In the genomic region with DNA sequence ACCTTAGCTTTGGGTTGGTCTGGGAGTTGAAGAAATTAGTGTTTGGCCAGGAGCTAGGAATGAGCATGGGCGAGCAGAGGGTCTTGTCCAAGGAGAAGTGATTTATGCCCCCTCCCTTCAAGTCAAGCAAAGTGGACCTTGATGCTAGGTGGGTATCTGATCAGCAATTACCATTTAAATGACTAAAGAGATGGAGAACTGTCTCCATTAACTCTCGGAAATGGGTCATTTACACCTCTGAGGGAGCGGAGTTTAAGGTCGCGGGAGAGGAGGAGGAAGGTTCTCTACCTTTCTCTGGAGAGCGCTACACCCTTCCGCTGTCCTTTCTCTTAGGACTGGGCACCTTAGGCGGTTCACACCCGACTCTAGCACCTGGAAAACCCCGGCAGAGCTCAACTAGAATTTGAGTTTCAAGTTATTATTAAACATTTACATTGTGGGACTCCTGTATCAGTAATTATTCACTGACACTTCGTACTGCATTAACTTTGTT, we compare ENCODE assay signal across 9 mouse cellular contexts. TPM values are rescaled to one million over a fixed set of nuclear protein-coding genes. Genes with fewer than 3 reads are reported as not detected.
DNase-seq lines count a peak whose midpoint lies in the region; ATAC-seq and TF ChIP-seq lines count a peak whose summit lies in the region.
"Had no signal": no experiment of that assay in that cellular context is flagged by ENCODE, and none has a peak within 500 bp of the region (broad histone marks: within the 10 kb centered on the region; RNA-seq: fewer than 3 reads in every experiment).

A gene (minus strand): TSS at position 97 of the 493 bp plus-strand sequence.

- H3K9me3 ChIP-seq in heart, postnatal 0 days (replicated peaks; ENCODE audit: control insufficient read depth, low read length), result no peaks in the 10 kb centered on the region
- no peaks in the 10 kb centered on the region for H3K9me3 ChIP-seq in liver, embryonic 16.5 days (replicated peaks; ENCODE audit: control insufficient read depth, low read length)
- H3K9me3 ChIP-seq: G1E had no signal

- 49% methylated on average over 11 of the region's 11 CpGs for WGBS in heart, adult 2 months
- 37% methylated on average over 11 of the region's 11 CpGs for WGBS in heart, postnatal 0 days
- 4% methylated on average over 11 of the region's 11 CpGs for WGBS in liver, embryonic 16.5 days (ENCODE audit: insufficient replicate concordance)

- H3K4me2 ChIP-seq in heart, postnatal 0 days (ENCODE audit: low read depth, low read length), result peak within 1 kb of the TSS; percentile 88
- H3K4me2 ChIP-seq in liver, embryonic 16.5 days (ENCODE audit: low read depth, low read length), result peak within 1 kb of the TSS; percentile 46

- H3K4me1 ChIP-seq in heart, adult 2 months (ENCODE audit: control insufficient read depth, insufficient read depth, low read length), result no peaks in the 10 kb centered on the region; the same call in 1 of the 2 replicates
- H3K4me1 ChIP-seq in heart, postnatal 0 days (ENCODE audit: control insufficient read depth, insufficient read depth), result peaks cover 4% of the 10 kb centered on the region; the same call in 1 of the 2 replicates
- no peaks in the 10 kb centered on the region for H3K4me1 ChIP-seq in liver, embryonic 16.5 days (ENCODE audit: control insufficient read depth, low read depth, low read length)

- no peaks in the 10 kb centered on the region for H3K79me2 ChIP-seq in heart, adult 2 months (replicated peaks; ENCODE audit: control insufficient read depth, insufficient read depth, low read length)

- peak within 1 kb of the TSS; percentile 56 for H3K9ac ChIP-seq in heart, adult 2 months (ENCODE audit: low read depth, low read length)
- H3K9ac ChIP-seq in heart, postnatal 0 days (replicated peaks; ENCODE audit: low read depth, low read length), result peak within 1 kb of the TSS; percentile 68
- no peak within 1 kb of the TSS for H3K9ac ChIP-seq in liver, embryonic 16.5 days (ENCODE audit: low read depth, low read length)

- H3K27ac ChIP-seq in heart, adult 2 months, result peak within 1 kb of the TSS; percentile 4
- H3K27ac ChIP-seq in heart, postnatal 0 days (ENCODE audit: low read depth), result peak within 1 kb of the TSS; percentile 74
- H3K27ac ChIP-seq in liver, embryonic 16.5 days (ENCODE audit: low read length), result no peak within 1 kb of the TSS

- no peaks in the 10 kb centered on the region for H3K36me3 ChIP-seq in heart, adult 2 months (ENCODE audit: control insufficient read depth, insufficient read depth, low read length)
- no peaks in the 10 kb centered on the region for H3K36me3 ChIP-seq in heart, postnatal 0 days (replicated peaks; ENCODE audit: control insufficient read depth, insufficient read depth, low read length)
- no peaks in the 10 kb centered on the region for H3K36me3 ChIP-seq in liver, embryonic 16.5 days (ENCODE audit: control insufficient read depth, insufficient read depth)
- H3K36me3 ChIP-seq: G1E had no signal

- TF ChIP-seq EP300 in heart, adult 2 months (IDR thresholded peaks at IDR 0.05; ENCODE audit: insufficient read depth, low read depth, low read length), result no peak
- TF ChIP-seq EP300 in heart, postnatal 0 days (IDR thresholded peaks at IDR 0.05; ENCODE audit: low read depth), result no peak

- DNase-seq in heart, adult 2 months, result no peak
- DNase-seq in heart, adult 11 months, result no peak
- no peak for DNase-seq in adrenal gland, postnatal 36 days
- DNase-seq in heart, postnatal 0 days (ENCODE audit: low spot score), result no peak
- no peak for DNase-seq in T-cell, adult 2 months (ENCODE audit: low spot score)
- no peak for DNase-seq in ovary, postnatal 14 days (ENCODE audit: low spot score)

- intact Hi-C loops in heart, adult 2 months (cut with DNase I), result no loop called here

- TF ChIP-seq CTCF in heart, adult 2 months (IDR thresholded peaks at IDR 0.05), result no peak
- no peak for TF ChIP-seq CTCF in heart, postnatal 0 days (IDR thresholded peaks at IDR 0.05; ENCODE audit: low read depth)

- no peaks in the 10 kb centered on the region for H3K27me3 ChIP-seq in heart, adult 2 months (ENCODE audit: control insufficient read depth, insufficient read depth, low read length)
- peaks cover 20% of the 10 kb centered on the region for H3K27me3 ChIP-seq in heart, postnatal 0 days (ENCODE audit: control insufficient read depth, insufficient read depth, low read length)
- peaks cover 64% of the 10 kb centered on the region for H3K27me3 ChIP-seq in liver, embryonic 16.5 days (ENCODE audit: control insufficient read depth, insufficient read depth, low read depth, low read length)

- ATAC-seq in heart, postnatal 0 days (ENCODE audit: insufficient read depth, low read depth), result no peak
- no peak for ATAC-seq in liver, embryonic 16.5 days (ENCODE audit: low read depth)
- ATAC-seq in cerebellum, adult (ENCODE audit: insufficient number of reproducible peaks, low FRiP score, low TSS enrichment), result no peak

- H3K4me3 ChIP-seq in heart, adult 2 months, result peak within 1 kb of the TSS; percentile 66
- H3K4me3 ChIP-seq in heart, postnatal 0 days (ENCODE audit: low read depth, low read length), result peak within 1 kb of the TSS; percentile 61
- peak within 1 kb of the TSS; percentile 27 for H3K4me3 ChIP-seq in liver, embryonic 16.5 days (ENCODE audit: low read depth, low read length)

- TF ChIP-seq POLR2A in heart, adult 2 months (IDR thresholded peaks at IDR 0.05; ENCODE audit: insufficient read depth, low read depth, low read length), result no peak

RNA-seq across cellular contexts. Expression of the gene that starts here (rescaled TPM):
- total RNA-seq in heart, adult 2 months (2021), result 10 to 100 TPM; 55.1 to 70.5 TPM
- polyA plus RNA-seq in heart, adult 2 months (2012; rRNA removed), result 32.4 and 35.4 TPM in 2 replicates
- total RNA-seq in adrenal gland, postnatal 36 days (2021), result 10 to 100 TPM; 10.3 TPM
- total RNA-seq in heart, postnatal 0 days (2014; rRNA removed; ENCODE audit: low replicate concordance), result 117 and 136 TPM in 2 replicates
- 21.3 and 24.8 TPM in 2 replicates for polyA plus RNA-seq in heart, postnatal 0 days (2015; fragmentation: Nextera tagmentation; extraction: Ambion mirVana)
- polyA plus RNA-seq in liver, embryonic 16.5 days (2015; fragmentation: Nextera tagmentation; extraction: Ambion mirVana), result 0.14 and 0.28 TPM in 2 replicates
- polyA plus RNA-seq: G1E had no signal

Comparison
In these comparisons a context has a peak if more than half of its experiments do, and no peak if none do; other contexts are left out.
1. RNA of the gene that starts here (total RNA-seq): 117 to 136 TPM in heart, postnatal 0 days and 55.1 to 70.5 TPM in heart, adult 2 months; 10.3 TPM in adrenal gland, postnatal 36 days; every median in the first group is over 4 times any median in the second.
2. RNA of the gene that starts here (polyA plus RNA-seq): 32.4 to 35.4 TPM in heart, adult 2 months and 21.3 to 24.8 TPM in heart, postnatal 0 days; 0.14 to 0.28 TPM in liver, embryonic 16.5 days; every median in the first group is over 10 times any median in the second.
3. Peak in every context shown above with its lines, with median percentiles within 50 percentile points of each other: H3K4me3 ChIP-seq.